Mouse (Mus musculus) liver, embryonic 13.5 days (tissue): ENCODE data around the gene Colca2. TPM values are rescaled to one million over a fixed set of nuclear protein-coding genes. Genes with fewer than 3 reads are reported as not detected.

ENCODE experiments used
- ATAC-seq: fragments of 200-750 bp; cut with Nextera tagmentation; 2 replicates; pipeline ENCODE4 v1.8.0; 2017; ENCODE audit warnings: low read depth, mild to moderate bottlenecking, moderate number of reproducible peaks, moderate library complexity
- DNase-seq: peaks from one replicate; pipeline ENCODE4 v3.0.0; 2022
- H3K27ac ChIP-seq: fragments of 300-500 bp; sonication (generic); 2 replicates; pipeline ENCODE4 v1.5.1; 2015; ENCODE audit warnings: moderate library complexity, mild to moderate bottlenecking, inconsistent platforms
- H3K27me3 ChIP-seq: fragments of 300-500 bp; sonication (generic); 2 replicates; pipeline ENCODE4 v1.6.1; 2015; ENCODE audit warnings: mild to moderate bottlenecking, inconsistent platforms
- H3K36me3 ChIP-seq: fragments of 300-500 bp; sonication (generic); 2 replicates; pipeline ENCODE4 v1.6.1; 2015; ENCODE audit warnings: mild to moderate bottlenecking, inconsistent platforms
- H3K4me1 ChIP-seq: fragments of 300-500 bp; sonication (generic); replicated peaks from 2 replicates; pipeline ENCODE4 v1.6.1; 2015; ENCODE audit warnings: inconsistent platforms
- H3K4me2 ChIP-seq: fragments of 300-500 bp; sonication (generic); 2 replicates; pipeline ENCODE4 v1.6.1; 2015; ENCODE audit warnings: inconsistent platforms, mild to moderate bottlenecking, moderate library complexity
- H3K4me3 ChIP-seq: fragments of 300-500 bp; sonication (generic); replicated peaks from 2 replicates; pipeline ENCODE4 v1.5.1; 2015; ENCODE audit warnings: mild to moderate bottlenecking, inconsistent platforms
- H3K9ac ChIP-seq: fragments of 300-500 bp; sonication (generic); 2 replicates; pipeline ENCODE4 v1.6.1; 2015; ENCODE audit warnings: mild to moderate bottlenecking, inconsistent platforms
- H3K9me3 ChIP-seq: fragments of 300-500 bp; sonication (generic); replicated peaks from 2 replicates; pipeline ENCODE4 v1.6.1; 2016; ENCODE audit warnings: inconsistent platforms
- WGBS: fragments of 180-500 bp; shearing (Covaris S2); methylation state at CpG from one replicate; pipeline ENCODE4 v1.1.7; 2015; ENCODE audit not compliant: insufficient replicate concordance; 5-methylcytosine and 5-hydroxymethylcytosine counted together
- polyA plus RNA-seq: library from polyadenylated mRNA; unstranded; fragments of >200 nt; fragmentation: Nextera tagmentation; extraction: Ambion mirVana; gene quantifications from 2 replicates; pipeline ENCODE4 v1.2.1, GENCODE M21; 2015

Gene Colca2
- polyA plus RNA-seq, 1 experiment from 2014 or later = 0.32 TPM

DNA sequence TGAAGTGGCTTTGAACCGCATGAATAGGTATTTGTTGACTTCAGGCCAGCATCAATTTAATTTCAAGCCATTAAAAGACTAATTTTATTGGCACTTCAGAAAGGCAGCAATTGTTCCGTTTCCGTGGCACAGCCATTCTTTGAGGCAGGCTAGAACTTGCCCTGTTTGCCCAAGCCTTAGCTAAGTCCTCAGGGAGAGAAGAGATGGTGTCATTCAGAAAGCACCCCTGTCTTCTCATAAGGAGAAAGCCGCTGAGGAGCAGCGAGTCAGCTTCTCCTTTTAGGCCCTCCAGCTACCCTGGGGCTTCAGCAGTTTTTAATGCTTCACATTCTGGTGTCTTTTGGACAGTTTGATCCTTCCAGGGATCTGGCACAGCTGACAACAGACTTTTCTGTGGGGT is 9.5 kb downstream of the Colca2 start:
- Histone ChIP-seq H3K27ac (no peak overlapping the region), H3K4me3 (no peak overlapping the region)
- no peak for DNase-seq

DNA sequence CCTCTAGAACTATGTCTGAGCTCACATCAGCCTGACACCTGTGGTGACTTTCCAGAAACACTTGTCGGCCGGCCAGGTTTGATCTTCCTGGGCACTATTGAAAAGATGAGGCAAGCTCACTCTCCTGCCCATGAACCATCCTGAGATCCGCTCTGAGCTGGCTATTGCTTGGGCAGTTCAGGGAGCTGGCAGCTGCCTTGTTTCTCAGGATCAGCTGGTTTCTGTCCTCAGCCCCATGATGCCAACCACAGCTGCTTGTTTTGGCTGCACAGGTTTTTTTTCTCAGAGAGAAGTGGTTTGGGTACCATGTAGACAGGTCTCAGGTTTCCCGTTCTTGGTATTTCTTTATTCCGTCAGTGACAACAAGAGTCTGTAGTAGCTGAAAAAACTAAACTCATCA is 19.9 kb downstream of the Colca2 start:
- WGBS = 69% methylated on average over 5 of the region's 5 CpGs
- DNase-seq (no peak), ATAC-seq (no peak)
- Histone ChIP-seq H3K4me2 (no peak overlapping the region), H3K27ac (no peak overlapping the region), H3K27me3 (no peaks in the 10 kb centered on the region), H3K36me3 (no peaks in the 10 kb centered on the region), H3K9ac (no peak overlapping the region), H3K9me3 (no peaks in the 10 kb centered on the region), H3K4me3 (no peak overlapping the region), H3K4me1 (no peaks in the 10 kb centered on the region)

More for the DNA sequence above, 9.5 kb downstream of the Colca2 start:
- Histone ChIP-seq H3K9me3 (no peaks in the 10 kb centered on the region), H3K27me3 (no peaks in the 10 kb centered on the region), H3K4me1 (no peaks in the 10 kb centered on the region; the same call in 1 of the 2 replicates), H3K4me2 (no peak overlapping the region), H3K36me3 (no peaks in the 10 kb centered on the region), H3K9ac (no peak overlapping the region)
- 60% methylated on average over 5 of the region's 5 CpGs for WGBS
- ATAC-seq = no peak

DNA sequence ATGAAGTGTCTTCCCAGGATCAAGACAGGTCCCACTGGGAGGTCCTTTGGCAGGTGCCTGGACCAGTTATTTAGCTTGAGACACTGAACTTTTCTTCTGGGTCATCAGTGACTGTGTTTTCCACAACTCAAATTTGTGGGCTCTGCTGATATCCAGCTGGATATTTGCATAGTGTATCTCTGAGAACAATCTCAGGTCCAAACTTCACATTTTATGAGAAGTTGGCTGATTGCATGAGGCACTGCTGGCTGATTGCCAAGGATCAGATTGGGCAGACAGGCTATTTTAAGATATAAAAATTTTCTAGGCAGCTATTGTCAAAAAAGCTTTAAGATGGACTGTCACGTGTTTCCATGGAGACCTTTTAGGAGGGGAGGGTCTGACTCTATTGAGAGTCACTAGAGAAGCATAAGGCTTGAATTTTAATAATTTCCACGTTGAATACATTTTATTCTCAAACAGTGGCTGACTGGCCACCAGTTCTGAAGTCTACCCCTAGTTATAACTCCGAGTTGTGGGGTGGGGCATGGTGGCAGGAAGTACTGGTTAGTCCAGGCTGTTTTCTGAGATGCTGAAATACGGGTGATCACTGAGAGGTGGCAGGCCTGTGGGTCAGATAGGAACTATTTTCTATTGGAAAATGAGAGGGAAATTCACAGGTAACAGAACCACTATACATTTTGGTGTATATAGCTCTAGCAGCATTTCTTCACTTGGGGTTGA is 21.4 kb downstream of the Colca2 start:
- Histone ChIP-seq H3K36me3 (no peaks in the 10 kb centered on the region), H3K4me1 (no peaks in the 10 kb centered on the region), H3K27me3 (no peaks in the 10 kb centered on the region), H3K4me3 (no peak overlapping the region), H3K27ac (no peak overlapping the region), H3K9ac (no peak overlapping the region), H3K4me2 (no peak overlapping the region), H3K9me3 (no peaks in the 10 kb centered on the region)
- 42% methylated on average over 4 of the region's 4 CpGs for WGBS
- ATAC-seq = no peak
- DNase-seq = no peak

DNA sequence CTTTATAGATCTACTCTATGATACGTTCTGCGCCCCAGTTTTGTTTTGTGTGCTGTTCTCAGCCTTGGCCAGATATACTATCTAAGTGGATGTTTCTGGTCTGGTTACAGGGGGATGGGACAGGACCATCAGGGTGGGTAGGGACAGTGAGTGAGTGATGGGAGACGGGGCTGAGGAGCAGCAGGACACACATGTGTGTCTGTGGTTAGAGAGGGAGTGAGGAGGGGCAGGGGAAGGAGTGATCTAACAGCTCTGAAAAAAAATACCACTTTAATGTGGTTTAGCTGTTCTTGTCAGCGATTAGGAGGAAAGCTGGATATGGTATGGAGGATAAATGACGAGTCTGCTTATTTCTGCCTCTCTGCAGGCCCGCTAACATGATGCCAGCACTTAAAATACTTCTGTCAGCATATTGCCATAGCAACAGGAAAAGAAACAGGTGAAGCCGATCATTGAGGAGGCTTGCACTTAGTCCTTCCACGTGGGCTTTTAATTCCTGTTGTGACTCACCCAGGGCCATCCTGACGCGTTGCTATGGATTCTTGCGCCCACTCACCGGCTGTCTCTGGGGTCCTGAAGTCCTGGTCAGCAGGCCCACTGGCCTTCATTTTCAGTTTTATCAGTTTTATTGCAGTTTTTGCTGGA is 39.5 kb downstream of the Colca2 start:
- 34% methylated on average over 12 of the region's 12 CpGs for WGBS
- Histone ChIP-seq H3K4me3 (no peak overlapping the region), H3K4me1 (no peaks in the 10 kb centered on the region), H3K9ac (no peak overlapping the region), H3K27me3 (no peaks in the 10 kb centered on the region), H3K27ac (no peak overlapping the region), H3K9me3 (no peaks in the 10 kb centered on the region), H3K4me2 (no peak overlapping the region), H3K36me3 (no peaks in the 10 kb centered on the region)
- DNase-seq (no peak), ATAC-seq (no peak)

DNA sequence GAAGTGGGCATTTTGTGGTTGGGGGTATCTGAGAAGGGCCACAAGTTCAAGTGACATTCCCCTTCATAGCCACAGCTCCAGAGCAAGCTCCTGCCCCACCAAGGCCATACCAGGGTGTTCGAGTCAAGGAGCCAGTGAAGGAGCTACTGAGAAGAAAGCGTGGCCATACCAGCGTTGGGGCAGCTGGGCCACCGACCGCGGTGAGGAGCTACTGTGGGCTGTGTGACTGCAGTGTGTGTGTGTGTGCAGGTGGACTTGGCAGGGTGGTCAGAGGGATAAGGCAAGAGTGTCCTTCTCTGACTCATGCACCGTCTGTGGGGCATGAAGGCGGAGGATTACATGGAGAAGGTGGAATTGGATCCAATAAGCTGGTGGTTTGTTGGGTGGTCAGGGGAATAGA is 46.2 kb downstream of the Colca2 start:
- H3K4me1 ChIP-seq = 0 out of 2 replicates have a peak, but pooled peaks cover 4% of the 10 kb centered on the region

DNA sequence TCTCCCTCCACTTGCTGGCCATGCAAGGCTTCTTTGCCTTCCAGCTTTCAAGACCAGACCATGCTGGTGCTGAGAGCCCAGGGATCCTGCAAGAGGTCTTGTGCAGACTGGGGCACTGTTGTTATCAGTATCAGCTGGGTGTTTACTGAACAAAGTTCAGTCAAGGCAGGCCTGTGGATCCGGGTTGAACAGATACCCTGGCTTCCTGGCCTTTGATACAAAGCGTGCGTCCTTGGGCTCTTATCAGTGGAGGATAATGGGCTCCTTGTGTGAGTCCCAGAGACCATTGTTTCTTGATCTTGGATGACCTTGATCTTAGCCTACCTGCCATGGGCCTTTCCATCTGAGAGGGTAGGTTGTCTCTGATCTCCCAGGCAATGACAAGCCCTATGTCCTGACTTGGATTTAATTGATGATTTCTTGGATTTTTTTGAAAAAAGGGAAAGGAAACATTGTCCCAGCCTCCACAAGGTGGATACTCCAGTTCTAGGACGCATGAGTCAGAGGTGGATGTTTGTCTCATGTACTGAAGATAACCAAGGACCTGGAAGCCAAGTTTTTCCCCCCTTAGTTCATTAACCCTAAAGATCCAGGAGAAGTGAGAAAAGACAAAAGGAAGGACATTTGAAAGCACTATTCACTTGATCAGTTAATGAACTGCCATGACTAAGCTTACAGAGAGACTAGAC is 47.5 kb downstream of the Colca2 start:
- no peak overlapping the region for H3K9ac ChIP-seq
- no peak overlapping the region for H3K27ac ChIP-seq
- 26% methylated on average over 4 of the region's 4 CpGs for WGBS
- H3K4me3 ChIP-seq = no peak overlapping the region
- H3K36me3 ChIP-seq = no peaks in the 10 kb centered on the region
- no peak for ATAC-seq
- H3K9me3 ChIP-seq = no peaks in the 10 kb centered on the region
- H3K27me3 ChIP-seq = no peaks in the 10 kb centered on the region
- no peak for DNase-seq
- H3K4me2 ChIP-seq = no peak overlapping the region
- H3K4me1 ChIP-seq = 0 out of 2 replicates have a peak, but pooled peaks cover 4% of the 10 kb centered on the region

More for the DNA sequence above, 46.2 kb downstream of the Colca2 start:
- no peak for ATAC-seq
- 77% methylated on average over 8 of the region's 8 CpGs for WGBS
- no peak overlapping the region for H3K9ac ChIP-seq
- no peaks in the 10 kb centered on the region for H3K9me3 ChIP-seq
- no peak overlapping the region for H3K27ac ChIP-seq
- no peak overlapping the region for H3K4me3 ChIP-seq
- H3K27me3 ChIP-seq = no peaks in the 10 kb centered on the region
- no peaks in the 10 kb centered on the region for H3K36me3 ChIP-seq
- DNase-seq = no peak
- no peak overlapping the region for H3K4me2 ChIP-seq

DNA sequence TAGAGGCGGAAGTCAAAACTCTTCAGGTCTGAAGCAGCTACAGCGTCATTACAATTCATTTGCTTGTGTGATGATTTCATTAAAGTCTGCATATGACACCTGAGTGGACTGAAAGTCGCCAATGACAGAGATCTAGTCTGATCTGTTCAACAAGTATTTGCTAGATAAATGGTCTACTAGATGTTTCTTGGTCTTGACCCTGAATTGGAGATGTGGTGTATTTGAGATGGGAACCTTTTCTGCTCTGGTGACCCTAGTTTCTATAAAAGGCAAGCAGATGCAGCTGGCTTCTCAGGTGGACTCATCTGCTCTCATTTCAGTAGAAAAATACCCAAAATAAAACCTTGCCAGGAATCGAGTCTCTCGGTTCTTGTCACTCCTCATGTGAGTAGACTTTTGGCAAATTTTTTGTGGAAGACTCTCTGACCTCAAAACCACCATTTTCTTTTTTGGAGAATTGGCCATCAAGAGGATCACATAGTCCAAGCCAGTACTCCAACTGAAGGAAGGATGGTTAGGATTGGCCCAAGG is 52.7 kb downstream of the Colca2 start:
- ATAC-seq (no peak), DNase-seq (no peak)
- Histone ChIP-seq H3K27ac (no peak overlapping the region), H3K27me3 (no peaks in the 10 kb centered on the region), H3K4me3 (no peak overlapping the region), H3K4me1 (0 out of 2 replicates have a peak, but pooled peaks cover 3% of the 10 kb centered on the region), H3K36me3 (no peaks in the 10 kb centered on the region), H3K4me2 (no peak overlapping the region), H3K9me3 (no peaks in the 10 kb centered on the region), H3K9ac (no peak overlapping the region)
- WGBS = 67% methylated on average over 5 of the region's 5 CpGs

Other genes starting within 250 kb of the Colca2 start
- gene Btg4, start 217.7 kb downstream of the Colca2 start, polyA plus RNA-seq = not detected in 2 replicates
- 1.6 and 2.1 TPM in 2 replicates for gene Layn, start 201.5 kb downstream of the Colca2 start, polyA plus RNA-seq
- gene 4833427G06Rik, start 176.5 kb downstream of the Colca2 start, polyA plus RNA-seq = not detected in 2 replicates
- gene Gm32742, start 113.1 kb downstream of the Colca2 start, polyA plus RNA-seq = 0.01 TPM in 1 of 2 replicates, not detected in the other
- gene Pou2af1, start 64.9 kb downstream of the Colca2 start, polyA plus RNA-seq = 0.08 and 0.10 TPM in 2 replicates
- gene 1810046K07Rik, start 50.3 kb upstream of the Colca2 start, polyA plus RNA-seq = not detected in 2 replicates